Mouse (Mus musculus) activated CD4-positive, CD25-positive, alpha-beta regulatory T cell (primary cell): ENCODE measurements around the gene Msi1. TPM values are rescaled to one million over a fixed set of nuclear protein-coding genes. Genes with fewer than 3 reads are reported as not detected.

Experiments used
- polyA plus RNA-seq, 2 experiments: library from polyadenylated mRNA; unstranded; fragments of 100-300 nt; shearing (Covaris generic); gene quantifications; one replicate each; pipeline ENCODE4 v1.2.1; 2017

Gene Msi1
- not detected for polyA plus RNA-seq

GRCm38 (mm10) chr5:115429359-115430186 is at the start of gene Msi1:
TSS of gene Msi1 (plus strand) at chr5:115429599.

GRCm38 (mm10) chr5:115465642-115466420 is 36.4 kb downstream of the Msi1 start, which contains the start of gene Pla2g1b:
TSS of gene Pla2g1b (plus strand) at chr5:115466262.

GRCm38 (mm10) chr5:115483947-115484920 is 54.8 kb downstream of the Msi1 start, which contains the start of gene Sirt4:
TSS of gene Sirt4 (minus strand) at chr5:115484725.

Other genes starting within 250 kb of the Msi1 start
- gene Cabp1, start 235.2 kb upstream of the Msi1 start, polyA plus RNA-seq = under 1 TPM; 0.29 to 0.76 TPM
- gene Pop5, start 193.8 kb upstream of the Msi1 start, polyA plus RNA-seq = 100 to 1,000 TPM; 160 to 229 TPM
- gene Rnf10, start 156.7 kb upstream of the Msi1 start, polyA plus RNA-seq = 100 to 1,000 TPM in 1 of 2 experiments, 10 to 100 TPM in 1; 91.3 to 145 TPM
- gene Coq5, start 149.9 kb upstream of the Msi1 start, polyA plus RNA-seq = 10 to 100 TPM; 28.5 to 38.5 TPM
- gene Dynll1, start 128.6 kb upstream of the Msi1 start, polyA plus RNA-seq = 100 to 1,000 TPM; 438 to 603 TPM
- 100 to 1,000 TPM; 126 to 162 TPM for gene Srsf9, start 102.4 kb upstream of the Msi1 start, polyA plus RNA-seq
- 10 to 100 TPM; 20.3 to 23.1 TPM for gene Gatc, start 88.4 kb upstream of the Msi1 start, polyA plus RNA-seq
- gene Triap1, start 88.4 kb upstream of the Msi1 start, polyA plus RNA-seq = 10 to 100 TPM; 43.1 to 47.1 TPM
- gene Cox6a1, start 80.6 kb upstream of the Msi1 start, polyA plus RNA-seq = 100 to 1,000 TPM; 570 to 585 TPM
- gene Pla2g1b, start 36.7 kb downstream of the Msi1 start, polyA plus RNA-seq = not detected
- gene Sirt4, start 55.1 kb downstream of the Msi1 start, polyA plus RNA-seq = 10 to 100 TPM; 11.7 to 14.5 TPM
- 10 to 100 TPM; 32.0 to 38.5 TPM for gene Pxn, start 77.1 kb downstream of the Msi1 start, polyA plus RNA-seq
- gene Rplp0, start 129.9 kb downstream of the Msi1 start, polyA plus RNA-seq = 1,000 to 10,000 TPM; 1,681 to 2,683 TPM
- gene Gcn1l1, start 135.7 kb downstream of the Msi1 start, polyA plus RNA-seq = 10 to 100 TPM; 26.6 to 35.1 TPM
- gene Rab35, start 202.3 kb downstream of the Msi1 start, polyA plus RNA-seq = 10 to 100 TPM; 22.0 to 23.0 TPM